Mouse (Mus musculus): ENCODE data around the gene Pxn. TPM values are rescaled to one million over a fixed set of nuclear protein-coding genes. Genes with fewer than 3 reads are reported as not detected.
A peak's percentile ranks its signal among the peaks of the same experiment; 100 is the strongest.

The Pxn gene
- polyA plus RNA-seq, 1 experiment, result 2.0 TPM

DNA sequence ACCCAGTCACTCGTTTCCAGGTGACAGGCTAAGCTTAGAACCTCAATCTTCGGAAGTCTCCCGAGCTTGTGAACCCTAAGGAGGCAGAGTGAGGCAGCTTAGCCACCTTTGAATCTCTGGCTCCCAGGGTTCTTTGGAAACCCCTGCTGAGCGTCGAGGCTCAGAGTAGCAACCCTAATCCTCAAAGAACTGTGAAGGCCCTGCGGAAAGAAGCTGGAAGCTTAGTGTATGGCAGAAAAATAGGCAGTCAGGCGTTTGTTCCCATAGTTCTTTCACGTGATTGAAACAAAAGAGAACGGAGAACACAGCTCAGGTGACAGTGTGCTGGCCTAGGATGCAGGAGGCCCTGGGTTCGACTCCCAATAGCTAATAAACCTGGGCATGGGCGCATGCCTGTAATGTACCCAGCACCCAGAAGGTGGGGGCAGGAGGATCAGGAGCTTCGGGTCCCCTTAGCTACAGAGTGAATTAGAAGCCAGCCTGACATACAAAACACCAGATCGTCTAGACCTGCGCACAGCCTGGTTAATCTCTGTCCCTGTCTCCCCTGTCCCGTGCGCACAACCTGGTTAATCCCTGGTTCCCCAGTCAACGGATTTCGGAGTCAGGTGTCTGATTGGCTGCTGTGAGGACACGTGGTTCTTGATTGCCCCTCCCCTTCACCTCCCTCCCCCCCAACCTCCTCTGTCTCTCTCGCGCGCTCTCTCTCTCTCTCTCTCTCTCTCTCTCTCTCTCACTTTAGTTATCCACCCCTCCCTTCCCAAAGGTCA, 31.0 kb upstream of the Pxn start:
- H3K27me3 ChIP-seq (ENCODE audit: control insufficient read depth), result peaks cover 11% of the 10 kb centered on the region
- peaks cover 12% of the 10 kb centered on the region for H3K36me3 ChIP-seq (ENCODE audit: control insufficient read depth)
- no peaks in the 10 kb centered on the region for H3K9me3 ChIP-seq (ENCODE audit: control insufficient read depth, low read length)
- H3K4me3 ChIP-seq (replicated peaks), result peak overlapping the region; percentile 19
- TF ChIP-seq GATA1 (IDR thresholded peaks at IDR 0.05; ENCODE audit: low read length), result no peak
- no peak for TF ChIP-seq TAL1 (IDR thresholded peaks at IDR 0.05; ENCODE audit: low read length)
- H3K4me1 ChIP-seq (ENCODE audit: control insufficient read depth), result peaks cover 22% of the 10 kb centered on the region

DNA sequence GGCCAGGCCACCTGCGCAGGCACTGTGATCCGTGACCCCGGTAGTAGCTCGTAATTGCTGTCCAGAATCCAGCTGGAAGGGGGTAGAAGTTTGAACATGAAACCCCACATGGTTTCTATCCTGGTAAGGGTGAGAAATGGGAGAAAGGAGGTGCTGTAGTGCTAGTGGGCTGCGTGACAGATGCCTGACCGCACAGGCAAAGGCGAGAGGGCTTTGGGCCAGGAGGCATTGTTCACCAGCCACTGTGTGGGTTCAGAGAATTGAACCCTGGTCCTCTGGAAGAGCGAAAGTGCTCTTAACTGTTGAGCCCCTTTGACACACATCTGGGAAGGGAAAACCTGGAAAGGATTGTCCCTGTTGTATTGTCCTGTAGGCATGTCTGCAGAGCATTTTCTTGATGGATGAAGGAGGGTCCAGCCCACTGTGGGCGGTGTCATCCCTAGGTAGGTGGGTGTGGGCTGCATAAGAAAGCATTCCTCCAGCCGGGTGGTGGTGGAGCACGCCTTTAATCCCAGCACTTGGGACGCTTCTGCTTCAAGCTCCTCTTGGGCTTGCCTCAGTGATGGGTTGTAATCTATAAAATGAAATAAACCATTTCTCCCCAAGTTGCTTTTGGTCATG, 30.3 kb upstream of the Pxn start:
- peaks cover 22% of the 10 kb centered on the region for H3K4me1 ChIP-seq (ENCODE audit: control insufficient read depth)
- H3K9me3 ChIP-seq (ENCODE audit: control insufficient read depth, low read length), result no peaks in the 10 kb centered on the region
- peaks cover 12% of the 10 kb centered on the region for H3K36me3 ChIP-seq (ENCODE audit: control insufficient read depth)
- H3K27me3 ChIP-seq (ENCODE audit: control insufficient read depth), result peaks cover 8% of the 10 kb centered on the region
- TF ChIP-seq TAL1 (IDR thresholded peaks at IDR 0.05; ENCODE audit: low read length) (no peak), GATA1 (IDR thresholded peaks at IDR 0.05; ENCODE audit: low read length) (no peak)
- H3K4me3 ChIP-seq (replicated peaks), result peak overlapping the region; percentile 17

DNA sequence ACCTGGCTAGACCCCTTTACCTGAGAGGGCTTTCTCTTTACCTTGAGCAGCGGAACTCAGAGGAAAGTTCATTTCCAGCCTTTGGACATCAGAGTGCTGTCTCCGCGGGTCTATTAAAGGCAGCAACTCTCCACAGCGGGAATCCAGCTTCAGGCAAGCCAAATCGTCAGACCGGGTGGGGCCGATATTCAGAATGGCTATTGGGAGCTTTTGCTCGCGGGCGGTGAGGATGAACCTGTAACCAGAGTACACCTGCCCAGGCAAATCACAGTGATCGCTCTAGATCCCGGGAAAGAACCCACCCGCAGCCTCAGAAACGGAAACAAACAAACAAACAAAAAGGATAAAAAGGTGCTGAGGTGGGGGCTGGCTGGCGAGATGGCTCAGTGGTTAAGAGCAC, 26.9 kb upstream of the Pxn start:
- H3K36me3 ChIP-seq (ENCODE audit: control insufficient read depth), result peaks cover 19% of the 10 kb centered on the region
- no peak overlapping the region for H3K4me3 ChIP-seq (replicated peaks)
- H3K4me1 ChIP-seq (ENCODE audit: control insufficient read depth), result peaks cover 35% of the 10 kb centered on the region
- TF ChIP-seq TAL1 (IDR thresholded peaks at IDR 0.05; ENCODE audit: low read length) (no peak), GATA1 (IDR thresholded peaks at IDR 0.05; ENCODE audit: low read length) (no peak)
- no peaks in the 10 kb centered on the region for H3K9me3 ChIP-seq (ENCODE audit: control insufficient read depth, low read length)
- peaks cover 4% of the 10 kb centered on the region for H3K27me3 ChIP-seq (ENCODE audit: control insufficient read depth)

DNA sequence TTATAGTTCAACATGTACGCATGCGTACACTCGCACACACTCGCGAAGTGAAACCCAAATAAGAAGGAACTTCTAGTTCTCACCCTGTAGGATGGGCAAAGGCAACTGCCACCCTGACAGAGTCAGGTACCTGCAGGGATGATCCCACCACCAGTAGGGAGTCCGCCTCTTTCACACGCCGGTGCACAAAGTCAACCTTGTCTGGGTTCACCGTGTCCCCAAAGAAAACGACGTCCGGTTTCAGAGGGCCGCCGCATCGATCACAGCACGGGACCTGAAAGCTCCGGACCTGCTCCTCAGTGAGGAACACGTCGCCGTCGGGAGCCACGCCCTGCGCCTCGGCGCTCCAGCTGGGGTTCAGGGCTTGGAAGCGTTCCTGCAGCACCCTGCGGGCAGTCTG, 26.4 kb upstream of the Pxn start:
- Histone ChIP-seq H3K9me3 (ENCODE audit: control insufficient read depth, low read length) (no peaks in the 10 kb centered on the region), H3K27me3 (ENCODE audit: control insufficient read depth) (no peaks in the 10 kb centered on the region), H3K4me1 (ENCODE audit: control insufficient read depth) (peaks cover 40% of the 10 kb centered on the region), H3K36me3 (ENCODE audit: control insufficient read depth) (peaks cover 19% of the 10 kb centered on the region), H3K4me3 (replicated peaks) (peak overlapping the region; percentile 38)
- TF ChIP-seq GATA1 (IDR thresholded peaks at IDR 0.05; ENCODE audit: low read length), result no peak
- TF ChIP-seq TAL1 (IDR thresholded peaks at IDR 0.05; ENCODE audit: low read length), result no peak

DNA sequence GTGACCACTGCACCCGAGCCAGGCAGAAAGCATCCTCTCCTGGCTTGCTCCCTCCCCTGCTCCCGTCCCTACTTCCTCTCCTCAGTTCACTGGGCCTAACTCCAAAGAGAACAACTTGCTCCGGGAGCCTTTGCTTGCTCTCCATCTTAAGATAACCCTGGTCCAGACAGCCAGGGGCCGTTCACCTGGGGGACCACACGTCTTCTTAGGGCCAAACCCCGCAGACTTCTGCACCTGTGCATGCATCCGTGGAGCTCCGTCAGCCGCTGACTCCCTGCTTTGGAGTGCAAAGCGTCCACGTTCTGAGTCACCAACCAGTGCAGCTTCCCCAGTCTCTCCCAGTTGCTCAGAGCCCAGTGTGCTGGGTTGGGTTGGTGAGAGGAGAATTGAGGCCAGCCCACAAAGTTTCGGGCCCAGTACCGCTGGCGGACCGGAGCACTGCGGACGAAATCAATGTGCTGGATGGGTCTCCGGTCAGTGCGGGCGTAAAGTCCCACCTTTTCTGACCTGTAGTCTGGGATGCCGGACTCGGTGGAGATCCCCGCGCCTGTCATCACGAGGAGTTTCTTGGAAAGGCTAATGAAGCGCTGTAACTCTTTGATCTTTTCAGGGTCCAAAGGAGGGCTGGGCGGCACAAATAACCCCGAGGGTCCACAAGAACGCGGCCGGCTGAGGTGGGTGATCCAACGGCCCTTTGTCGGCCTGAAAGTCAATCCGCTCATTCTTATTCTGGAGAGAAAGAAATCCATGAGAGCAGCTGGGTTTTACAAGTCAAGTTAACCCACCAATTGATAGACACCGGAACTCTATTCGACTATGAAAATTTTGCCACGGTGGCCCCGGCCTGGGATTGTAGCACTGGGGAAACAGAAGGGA, 23.8 kb upstream of the Pxn start:
- H3K4me1 ChIP-seq (ENCODE audit: control insufficient read depth), result peaks cover 33% of the 10 kb centered on the region
- no peak for TF ChIP-seq TAL1 (IDR thresholded peaks at IDR 0.05; ENCODE audit: low read length)
- no peak for TF ChIP-seq GATA1 (IDR thresholded peaks at IDR 0.05; ENCODE audit: low read length)
- no peaks in the 10 kb centered on the region for H3K9me3 ChIP-seq (ENCODE audit: control insufficient read depth, low read length)
- H3K36me3 ChIP-seq (ENCODE audit: control insufficient read depth), result peaks cover 17% of the 10 kb centered on the region
- no peak overlapping the region for H3K4me3 ChIP-seq (replicated peaks)
- H3K27me3 ChIP-seq (ENCODE audit: control insufficient read depth), result no peaks in the 10 kb centered on the region

DNA sequence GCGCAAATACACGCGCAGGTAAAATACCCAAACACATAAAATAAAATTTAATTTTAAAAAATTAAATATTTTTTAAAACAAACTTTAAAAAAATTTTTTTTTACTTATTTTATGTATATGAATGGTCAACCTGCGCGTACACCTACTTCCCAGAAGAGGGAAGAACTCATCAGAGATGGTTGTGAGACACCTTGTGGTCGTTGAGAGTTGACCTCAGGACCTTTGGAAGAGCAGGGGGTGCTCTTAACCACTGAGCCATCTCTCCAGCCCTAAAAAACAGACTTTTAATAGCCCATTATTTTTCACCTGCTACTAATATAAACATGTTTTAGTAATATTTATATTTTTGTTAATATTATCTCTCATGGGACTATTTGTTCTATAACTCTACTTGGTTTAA, 23.1 kb upstream of the Pxn start:
- Histone ChIP-seq H3K4me3 (replicated peaks) (no peak overlapping the region), H3K4me1 (ENCODE audit: control insufficient read depth) (peaks cover 36% of the 10 kb centered on the region), H3K36me3 (ENCODE audit: control insufficient read depth) (peaks cover 14% of the 10 kb centered on the region), H3K9me3 (ENCODE audit: control insufficient read depth, low read length) (no peaks in the 10 kb centered on the region), H3K27me3 (ENCODE audit: control insufficient read depth) (no peaks in the 10 kb centered on the region)
- TF ChIP-seq TAL1 (IDR thresholded peaks at IDR 0.05; ENCODE audit: low read length), result no peak

DNA sequence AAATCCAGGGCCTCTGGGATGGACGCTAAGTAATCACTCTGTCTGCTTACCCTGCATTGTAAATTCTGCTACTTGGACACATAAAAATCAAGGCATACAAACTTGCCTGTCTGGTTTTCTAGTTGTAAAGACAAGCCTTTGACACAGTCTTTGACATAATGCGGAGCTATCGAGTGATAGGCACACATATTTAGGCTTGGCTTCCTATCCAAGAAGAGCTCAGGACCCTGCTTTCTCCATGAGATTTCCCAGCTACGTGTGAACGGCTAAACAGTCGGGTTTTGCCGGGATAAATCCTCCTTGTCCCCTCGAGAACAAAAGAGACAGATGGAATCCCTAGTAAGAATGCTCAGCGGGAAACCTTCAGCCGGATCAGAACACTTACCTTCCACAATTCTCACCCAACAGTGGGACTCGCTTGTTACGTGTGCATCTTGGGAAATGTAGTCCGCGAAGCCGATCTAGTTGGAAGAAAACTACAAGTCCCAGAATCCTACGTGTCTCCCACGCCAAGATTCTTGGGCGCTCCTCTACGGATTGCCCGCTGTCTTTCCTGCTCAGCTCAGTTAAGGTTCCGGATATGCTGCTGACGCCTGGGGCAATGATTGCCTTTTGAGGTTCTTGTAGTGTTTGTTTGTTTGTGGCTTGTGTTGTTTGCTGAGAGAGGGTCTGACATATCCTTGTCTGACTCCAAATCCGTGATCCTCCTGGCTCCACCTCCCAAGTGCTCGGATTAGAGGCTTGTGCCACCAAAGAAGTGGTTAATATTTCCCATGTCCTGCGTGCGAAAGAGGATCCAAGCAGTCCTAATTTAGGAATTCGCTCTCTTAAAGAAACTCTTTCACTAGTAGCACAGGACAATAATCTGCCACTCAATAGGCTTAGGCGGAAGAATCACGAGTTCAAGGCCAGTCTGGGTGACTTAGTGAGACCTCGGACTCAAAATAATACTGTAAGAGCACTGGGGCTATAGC, 22.2 kb upstream of the Pxn start, which contains the start of gene Sirt4:
Gene Sirt4, minus strand, starts transcription at position 779 of the 974 bp plus-strand sequence.
- no peaks in the 10 kb centered on the region for H3K27me3 ChIP-seq (ENCODE audit: control insufficient read depth)
- H3K9me3 ChIP-seq (ENCODE audit: control insufficient read depth, low read length), result no peaks in the 10 kb centered on the region
- H3K4me1 ChIP-seq (ENCODE audit: control insufficient read depth), result peaks cover 44% of the 10 kb centered on the region
- peaks cover 14% of the 10 kb centered on the region for H3K36me3 ChIP-seq (ENCODE audit: control insufficient read depth)
- peak within 1 kb of the TSS; percentile 69 for H3K4me3 ChIP-seq (replicated peaks)
- TF ChIP-seq GATA1 (IDR thresholded peaks at IDR 0.05; ENCODE audit: low read length) (no peak), TAL1 (IDR thresholded peaks at IDR 0.05; ENCODE audit: low read length) (no peak)

DNA sequence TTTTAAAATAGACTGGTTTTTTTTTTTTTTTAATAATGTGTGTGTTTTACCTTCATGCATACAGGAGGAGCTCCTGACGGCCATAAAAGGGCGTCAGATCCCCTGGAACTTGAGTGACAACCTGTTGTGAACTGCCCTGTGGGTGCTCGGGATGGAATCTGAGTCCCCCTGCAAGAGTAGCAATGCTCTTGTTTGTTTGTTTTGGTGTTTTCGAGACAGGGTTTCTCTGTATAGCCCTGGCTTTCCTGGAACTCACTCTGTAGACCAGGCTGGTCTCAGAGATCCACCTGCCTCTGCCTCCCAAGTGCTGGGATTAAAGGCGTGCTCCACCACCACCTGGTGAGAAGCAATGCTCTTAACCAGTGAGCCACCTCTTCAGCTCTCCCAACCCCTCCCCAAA, 21.5 kb upstream of the Pxn start:
- Histone ChIP-seq H3K27me3 (ENCODE audit: control insufficient read depth) (no peaks in the 10 kb centered on the region), H3K4me3 (replicated peaks) (peak overlapping the region; percentile 69), H3K9me3 (ENCODE audit: control insufficient read depth, low read length) (no peaks in the 10 kb centered on the region), H3K4me1 (ENCODE audit: control insufficient read depth) (peaks cover 49% of the 10 kb centered on the region), H3K36me3 (ENCODE audit: control insufficient read depth) (peaks cover 10% of the 10 kb centered on the region)
- TF ChIP-seq GATA1 (IDR thresholded peaks at IDR 0.05; ENCODE audit: low read length) (no peak), TAL1 (IDR thresholded peaks at IDR 0.05; ENCODE audit: low read length) (no peak)
